Mouse (Mus musculus): ENCODE results near the gene Armc8. TPM values are rescaled to one million over a fixed set of nuclear protein-coding genes. Genes with fewer than 3 reads are reported as not detected.
A peak's percentile ranks its signal among the peaks of the same experiment; 100 is the strongest.
"Not testable (repeated sequence)": the region's sequence is repeated elsewhere in the genome, so short reads cannot be mapped to it uniquely, and the experiment has no call there.

Gene Armc8
- 65.7 and 69.2 TPM in 2 replicates for polyA plus RNA-seq (2015; fragmentation: Nextera tagmentation; extraction: Ambion mirVana)

GRCm38 (mm10) chr9:99568347-99569070 lies at the start of gene Armc8:
TSS of gene Armc8 (minus strand) at chr9:99568899.
- Histone ChIP-seq H3K4me3 (replicated peaks; ENCODE audit: low read length) (peak within 1 kb of the TSS; percentile 95), H3K27ac (ENCODE audit: low read length) (peak within 1 kb of the TSS; percentile 95), H3K36me3 (ENCODE audit: control insufficient read depth, insufficient read depth) (no peaks in the 10 kb centered on the region), H3K27me3 (replicated peaks; ENCODE audit: control insufficient read depth, insufficient read depth, low read length) (no peaks in the 10 kb centered on the region), H3K4me2 (ENCODE audit: low read length) (peak within 1 kb of the TSS; percentile 93), H3K4me1 (replicated peaks; ENCODE audit: control insufficient read depth, insufficient read depth, low read length) (peaks cover 8% of the 10 kb centered on the region), H3K9me3 (ENCODE audit: control insufficient read depth, low read length) (no peaks in the 10 kb centered on the region), H3K9ac (replicated peaks; ENCODE audit: low read depth, low read length) (peak within 1 kb of the TSS; percentile 96)
- peak; percentile 96 for ATAC-seq
- WGBS = under 1% methylated on average over 66 of the region's 70 CpGs

- ATAC-seq = no peak
- Histone ChIP-seq H3K4me3 (replicated peaks; ENCODE audit: low read length) (no peak within 1 kb of the TSS), H3K9me3 (ENCODE audit: control insufficient read depth, low read length) (no peaks in the 10 kb centered on the region), H3K27me3 (replicated peaks; ENCODE audit: control insufficient read depth, insufficient read depth, low read length) (no peaks in the 10 kb centered on the region), H3K9ac (replicated peaks; ENCODE audit: low read depth, low read length) (no peak within 1 kb of the TSS), H3K36me3 (ENCODE audit: control insufficient read depth, insufficient read depth) (no peaks in the 10 kb centered on the region), H3K4me1 (replicated peaks; ENCODE audit: control insufficient read depth, insufficient read depth, low read length) (no peaks in the 10 kb centered on the region), H3K4me2 (ENCODE audit: low read length) (no peak within 1 kb of the TSS), H3K27ac (ENCODE audit: low read length) (no peak within 1 kb of the TSS)
- 48% methylated on average over 2 of the region's 2 CpGs for WGBS
Measured at GRCm38 (mm10) chr9:99612202-99612601, 43.5 kb upstream of the Armc8 start, which contains the start of gene A4gnt. TSS of gene A4gnt (plus strand) at chr9:99612502.

GRCm38 (mm10) chr9:99603566-99603965 lies 34.9 kb upstream of the Armc8 start:
- Histone ChIP-seq H3K9ac (replicated peaks; ENCODE audit: low read depth, low read length) (no peak overlapping the region), H3K27ac (ENCODE audit: low read length) (no peak overlapping the region), H3K4me2 (ENCODE audit: low read length) (no peak overlapping the region), H3K27me3 (replicated peaks; ENCODE audit: control insufficient read depth, insufficient read depth, low read length) (no peaks in the 10 kb centered on the region), H3K9me3 (ENCODE audit: control insufficient read depth, low read length) (no peaks in the 10 kb centered on the region), H3K36me3 (ENCODE audit: control insufficient read depth, insufficient read depth) (no peaks in the 10 kb centered on the region), H3K4me1 (replicated peaks; ENCODE audit: control insufficient read depth, insufficient read depth, low read length) (no peaks in the 10 kb centered on the region), H3K4me3 (replicated peaks; ENCODE audit: low read length) (no peak overlapping the region)
- 73% methylated on average over 2 of the region's 2 CpGs for WGBS
- no peak for ATAC-seq

- not testable (repeated sequence) for H3K27ac ChIP-seq (ENCODE audit: low read length); H3K4me2 ChIP-seq (ENCODE audit: low read length); H3K9ac ChIP-seq (replicated peaks; ENCODE audit: low read depth, low read length); ATAC-seq; H3K4me1 ChIP-seq (replicated peaks; ENCODE audit: control insufficient read depth, insufficient read depth, low read length); H3K4me3 ChIP-seq (replicated peaks; ENCODE audit: low read length); H3K9me3 ChIP-seq (ENCODE audit: control insufficient read depth, low read length); H3K36me3 ChIP-seq (ENCODE audit: control insufficient read depth, insufficient read depth); H3K27me3 ChIP-seq (replicated peaks; ENCODE audit: control insufficient read depth, insufficient read depth, low read length)
- 93% methylated on average over 6 of the region's 6 CpGs for WGBS
Measured at GRCm38 (mm10) chr9:99599127-99599526, 30.4 kb upstream of the Armc8 start.

- Histone ChIP-seq H3K4me1 (replicated peaks; ENCODE audit: control insufficient read depth, insufficient read depth, low read length) (no peaks in the 10 kb centered on the region), H3K27ac (ENCODE audit: low read length) (no peak overlapping the region), H3K27me3 (replicated peaks; ENCODE audit: control insufficient read depth, insufficient read depth, low read length) (no peaks in the 10 kb centered on the region), H3K36me3 (ENCODE audit: control insufficient read depth, insufficient read depth) (no peaks in the 10 kb centered on the region), H3K4me2 (ENCODE audit: low read length) (no peak overlapping the region), H3K9me3 (ENCODE audit: control insufficient read depth, low read length) (no peaks in the 10 kb centered on the region), H3K4me3 (replicated peaks; ENCODE audit: low read length) (no peak overlapping the region), H3K9ac (replicated peaks; ENCODE audit: low read depth, low read length) (no peak overlapping the region)
- 75% methylated on average over 8 of the region's 8 CpGs for WGBS
- ATAC-seq = no peak
Measured at GRCm38 (mm10) chr9:99591144-99591543, 22.4 kb upstream of the Armc8 start.

GRCm38 (mm10) chr9:99587505-99588202 lies 19.0 kb upstream of the Armc8 start:
- Histone ChIP-seq H3K4me1 (replicated peaks; ENCODE audit: control insufficient read depth, insufficient read depth, low read length) (no peaks in the 10 kb centered on the region), H3K27me3 (replicated peaks; ENCODE audit: control insufficient read depth, insufficient read depth, low read length) (no peaks in the 10 kb centered on the region), H3K36me3 (ENCODE audit: control insufficient read depth, insufficient read depth) (peaks cover 11% of the 10 kb centered on the region), H3K9me3 (ENCODE audit: control insufficient read depth, low read length) (no peaks in the 10 kb centered on the region), H3K4me2 (ENCODE audit: low read length) (no peak overlapping the region), H3K27ac (ENCODE audit: low read length) (no peak overlapping the region), H3K9ac (replicated peaks; ENCODE audit: low read depth, low read length) (no peak overlapping the region), H3K4me3 (replicated peaks; ENCODE audit: low read length) (no peak overlapping the region)
- ATAC-seq = no peak
- 30% methylated on average over 8 of the region's 8 CpGs for WGBS

- Histone ChIP-seq H3K9me3 (ENCODE audit: control insufficient read depth, low read length) (no peaks in the 10 kb centered on the region), H3K27ac (ENCODE audit: low read length) (no peak overlapping the region), H3K27me3 (replicated peaks; ENCODE audit: control insufficient read depth, insufficient read depth, low read length) (no peaks in the 10 kb centered on the region), H3K9ac (replicated peaks; ENCODE audit: low read depth, low read length) (no peak overlapping the region), H3K4me1 (replicated peaks; ENCODE audit: control insufficient read depth, insufficient read depth, low read length) (peaks cover 14% of the 10 kb centered on the region), H3K4me3 (replicated peaks; ENCODE audit: low read length) (no peak overlapping the region), H3K36me3 (ENCODE audit: control insufficient read depth, insufficient read depth) (peaks cover 19% of the 10 kb centered on the region), H3K4me2 (ENCODE audit: low read length) (no peak overlapping the region)
- peak; percentile 42; the same call in 1 of the 2 replicates for ATAC-seq
- WGBS = 53% methylated on average over 2 of the region's 2 CpGs
Measured at GRCm38 (mm10) chr9:99580655-99581054, 12.0 kb upstream of the Armc8 start.

GRCm38 (mm10) chr9:99575677-99576480 lies 7.2 kb upstream of the Armc8 start, which contains the start of gene Dbr1:
TSS of gene Dbr1 (plus strand) at chr9:99575799.
- Histone ChIP-seq H3K4me2 (ENCODE audit: low read length) (peak within 1 kb of the TSS; percentile 85), H3K27me3 (replicated peaks; ENCODE audit: control insufficient read depth, insufficient read depth, low read length) (no peaks in the 10 kb centered on the region)
- WGBS = under 1% methylated on average over 57 of the region's 57 CpGs

GRCm38 (mm10) chr9:99569071-99569397 lies 335 bp upstream of the Armc8 start:
- H3K36me3 ChIP-seq (ENCODE audit: control insufficient read depth, insufficient read depth) = no peaks in the 10 kb centered on the region
- ATAC-seq = no peak; the same call in 1 of the 2 replicates
- peak overlapping the region; percentile 95 for H3K4me3 ChIP-seq (replicated peaks; ENCODE audit: low read length)

More at GRCm38 (mm10) chr9:99575677-99576480, 7.2 kb upstream of the Armc8 start, which contains the start of gene Dbr1:
- peak within 1 kb of the TSS; percentile 93 for H3K9ac ChIP-seq (replicated peaks; ENCODE audit: low read depth, low read length)
- H3K36me3 ChIP-seq (ENCODE audit: control insufficient read depth, insufficient read depth) = no peaks in the 10 kb centered on the region
- H3K4me3 ChIP-seq (replicated peaks; ENCODE audit: low read length) = peak within 1 kb of the TSS; percentile 97
- ATAC-seq = peak; percentile 96
- H3K4me1 ChIP-seq (replicated peaks; ENCODE audit: control insufficient read depth, insufficient read depth, low read length) = peaks cover 14% of the 10 kb centered on the region
- H3K9me3 ChIP-seq (ENCODE audit: control insufficient read depth, low read length) = no peaks in the 10 kb centered on the region
- H3K27ac ChIP-seq (ENCODE audit: low read length) = peak within 1 kb of the TSS; percentile 31

More at GRCm38 (mm10) chr9:99569071-99569397, 335 bp upstream of the Armc8 start:
- Histone ChIP-seq H3K27ac (ENCODE audit: low read length) (peak overlapping the region; percentile 95), H3K9me3 (ENCODE audit: control insufficient read depth, low read length) (no peaks in the 10 kb centered on the region), H3K4me2 (ENCODE audit: low read length) (peak overlapping the region; percentile 93), H3K27me3 (replicated peaks; ENCODE audit: control insufficient read depth, insufficient read depth, low read length) (no peaks in the 10 kb centered on the region), H3K9ac (replicated peaks; ENCODE audit: low read depth, low read length) (peak overlapping the region; percentile 96), H3K4me1 (replicated peaks; ENCODE audit: control insufficient read depth, insufficient read depth, low read length) (peaks cover 8% of the 10 kb centered on the region)
- WGBS = 1% methylated on average over 9 of the region's 9 CpGs

Measured in forebrain, embryonic 16.5 days (tissue).